Mouse (Mus musculus): ENCODE data around the gene Gstm1.
"Not testable (repeated sequence)": the region's sequence is repeated elsewhere in the genome, so short reads cannot be mapped to it uniquely, and the experiment has no call there.

The Gstm1 gene

GRCm38 (mm10) chr3:108014974-108015346, 2.8 kb downstream of the Gstm1 start:
- DNase-seq = no peak

- no peak for DNase-seq
Observed at GRCm38 (mm10) chr3:108014098-108014973, 3.4 kb downstream of the Gstm1 start.

- DNase-seq = peak; percentile 73
Observed at GRCm38 (mm10) chr3:108013331-108013871, 4.4 kb downstream of the Gstm1 start.

- DNase-seq = no peak
Observed at GRCm38 (mm10) chr3:108011558-108011957, 6.2 kb downstream of the Gstm1 start.

- no peak for DNase-seq
Observed at GRCm38 (mm10) chr3:108010286-108010685, 7.5 kb downstream of the Gstm1 start.

GRCm38 (mm10) chr3:108002021-108002420, 15.8 kb downstream of the Gstm1 start:
- DNase-seq = no peak

GRCm38 (mm10) chr3:107999491-107999890, 18.3 kb downstream of the Gstm1 start:
- DNase-seq = no peak

GRCm38 (mm10) chr3:107998591-107998990, 19.2 kb downstream of the Gstm1 start:
- DNase-seq = no peak

- no peak for DNase-seq
Observed at GRCm38 (mm10) chr3:107996576-107996975, 21.2 kb downstream of the Gstm1 start.

GRCm38 (mm10) chr3:107995974-107996373, 21.8 kb downstream of the Gstm1 start:
- not testable (repeated sequence) for DNase-seq

GRCm38 (mm10) chr3:107986041-107986562, 31.7 kb downstream of the Gstm1 start, which contains the start of gene Gstm2:
TSS of gene Gstm2 (minus strand) at chr3:107986453.
- DNase-seq = peak; percentile 78

- not testable (repeated sequence) for DNase-seq
Observed at GRCm38 (mm10) chr3:107985141-107985540, 32.6 kb downstream of the Gstm1 start.

- no peak for DNase-seq
Observed at GRCm38 (mm10) chr3:107984471-107984870, 33.3 kb downstream of the Gstm1 start.

GRCm38 (mm10) chr3:107983771-107984170, 34.0 kb downstream of the Gstm1 start:
- DNase-seq = peak; percentile 40

GRCm38 (mm10) chr3:107982726-107983125, 35.0 kb downstream of the Gstm1 start:
- no peak for DNase-seq

GRCm38 (mm10) chr3:107981261-107981660, 36.5 kb downstream of the Gstm1 start:
- DNase-seq = no peak

GRCm38 (mm10) chr3:107977691-107978090, 40.1 kb downstream of the Gstm1 start:
- no peak for DNase-seq

GRCm38 (mm10) chr3:107974237-107974636, 43.5 kb downstream of the Gstm1 start:
- DNase-seq = no peak

- DNase-seq = no peak
Observed at GRCm38 (mm10) chr3:107972070-107972469, 45.7 kb downstream of the Gstm1 start.

GRCm38 (mm10) chr3:107971101-107971500, 46.7 kb downstream of the Gstm1 start:
- DNase-seq = not testable (repeated sequence)

- no peak for DNase-seq
Observed at GRCm38 (mm10) chr3:107968724-107969395, 48.9 kb downstream of the Gstm1 start, which contains the start of gene Gstm3. TSS of gene Gstm3 (minus strand) at chr3:107969283.

- no peak for DNase-seq
Observed at GRCm38 (mm10) chr3:107966631-107967030, 51.1 kb downstream of the Gstm1 start.

- DNase-seq = no peak
Observed at GRCm38 (mm10) chr3:107965592-107965991, 52.2 kb downstream of the Gstm1 start.

Measured in kidney, postnatal 14 days (tissue).